Mouse (Mus musculus) yolk sac, embryonic 10.5 days (tissue): ENCODE measurements around the gene Trappc3.

Experiments used
- DNase-seq: peaks from one replicate; pipeline ENCODE4 v3.0.0-alpha.2; 2017; ENCODE audit warnings: low spot score

Gene Trappc3

DNA sequence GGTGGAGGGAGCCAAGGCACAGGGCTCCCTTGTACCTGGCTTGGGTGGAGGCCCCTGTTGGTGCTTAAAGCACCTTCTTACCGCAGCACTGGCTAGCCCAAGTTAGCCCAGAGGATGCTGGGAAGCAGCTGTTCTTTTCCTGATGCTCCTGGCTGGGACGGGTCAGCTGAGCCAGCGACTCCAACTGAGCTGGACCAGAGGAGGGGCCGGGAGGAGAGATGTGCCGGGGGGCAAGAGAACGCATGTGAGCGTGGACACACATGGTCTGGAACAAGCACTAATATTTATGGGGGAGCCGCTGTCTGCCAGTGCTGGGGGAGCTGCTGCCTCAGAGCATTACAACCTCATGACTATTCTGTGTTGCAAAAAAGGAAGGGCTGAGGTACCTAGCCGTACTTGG, 16.8 kb downstream of the Trappc3 start:
- no peak for DNase-seq

DNA sequence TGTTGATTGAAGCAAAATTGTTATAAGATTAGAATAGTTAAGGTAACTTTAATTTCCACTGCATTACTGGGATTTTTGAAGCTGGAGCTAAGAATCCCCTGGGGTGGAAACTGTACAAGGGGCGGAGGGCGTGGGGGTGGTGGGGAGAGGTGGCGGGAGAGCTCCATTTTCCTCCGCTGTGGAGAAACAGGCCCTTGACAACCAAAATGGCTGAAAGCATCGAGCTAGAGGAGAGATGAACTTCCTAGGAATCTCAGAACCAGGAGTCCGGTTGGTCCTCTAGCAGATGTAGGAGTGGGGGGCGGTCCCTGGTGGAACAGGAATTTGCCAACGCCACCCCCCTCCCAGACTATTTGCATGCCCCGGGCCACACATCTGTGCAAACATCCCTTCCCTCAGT, 19.6 kb downstream of the Trappc3 start:
- DNase-seq: no peak

DNA sequence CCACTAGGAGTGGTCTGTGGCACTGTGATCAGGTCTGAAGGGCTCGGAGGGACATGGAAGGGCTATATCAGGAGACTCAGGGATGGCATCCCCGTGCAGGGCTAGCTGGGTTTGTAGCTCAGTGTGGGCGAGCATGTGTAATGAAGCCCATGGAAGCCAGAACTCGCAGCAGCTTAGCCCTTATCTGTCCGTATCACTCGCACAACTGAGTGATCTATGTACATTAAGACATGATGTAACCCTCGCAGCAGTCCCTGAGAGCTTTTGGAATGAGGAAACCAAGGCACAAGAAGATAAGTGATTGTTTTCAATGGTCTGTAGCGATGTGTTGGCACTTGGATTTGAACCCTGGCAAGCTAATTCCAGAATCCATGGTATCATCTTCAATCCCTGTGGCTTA, 21.5 kb downstream of the Trappc3 start:
- DNase-seq: no peak

DNA sequence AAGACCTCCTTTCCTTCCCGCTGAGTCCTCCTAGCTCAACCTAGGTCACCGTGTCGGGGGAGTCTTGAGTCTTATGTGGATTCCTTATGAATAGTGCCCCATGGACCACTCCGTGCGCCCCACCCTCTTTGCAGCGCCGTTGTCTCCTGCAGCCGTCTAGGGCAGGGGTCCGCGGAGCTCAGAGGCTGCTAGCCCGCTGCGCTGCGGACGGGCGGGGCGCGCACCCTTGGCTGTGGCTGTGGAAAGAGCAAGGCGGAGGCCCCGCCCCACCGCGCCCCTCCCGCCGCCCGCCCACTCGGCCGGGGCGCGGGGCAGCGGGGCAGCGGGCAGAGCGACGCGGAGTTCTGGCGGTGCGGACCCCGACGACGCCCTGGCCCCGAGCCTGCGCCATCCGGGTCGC, 24.4 kb downstream of the Trappc3 start, which contains the start of gene Col8a2:
Col8a2 (plus strand) TSS at position 302 of the 400 bp plus-strand sequence.
- no peak for DNase-seq

DNA sequence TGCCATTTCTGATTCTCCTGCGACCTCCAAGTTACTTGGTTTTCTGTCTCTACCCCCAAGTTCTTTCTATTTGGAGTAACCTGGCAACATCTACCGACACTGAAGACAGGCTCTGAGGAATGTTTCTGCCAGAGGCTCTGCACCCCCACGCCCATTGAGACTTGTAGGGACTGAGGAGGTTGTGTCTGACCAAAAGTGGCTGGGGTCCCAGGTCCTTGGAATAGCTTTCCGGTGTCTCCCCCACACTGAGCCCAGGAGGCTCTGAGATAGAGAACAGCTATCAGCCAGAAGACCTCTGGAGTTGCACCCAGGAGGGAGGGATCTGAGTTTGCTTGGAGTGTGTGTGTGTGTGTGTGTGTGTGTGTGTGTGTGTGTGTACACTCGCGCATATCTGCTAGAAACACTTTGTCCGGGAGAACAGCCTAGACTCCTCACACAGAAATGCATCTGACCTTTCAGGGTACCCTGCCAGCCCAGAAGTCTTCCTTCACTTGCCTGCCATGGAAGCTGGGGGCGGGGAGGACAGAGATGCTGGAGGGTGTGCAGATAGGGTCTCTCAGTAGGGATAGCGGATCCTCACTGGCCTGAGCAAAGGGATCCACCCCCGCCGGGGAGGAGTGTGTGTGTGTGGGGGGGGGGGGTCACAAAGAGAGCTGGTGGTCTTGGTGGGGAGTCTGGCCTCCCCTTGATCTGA, 25.3 kb downstream of the Trappc3 start:
- no peak for DNase-seq

DNA sequence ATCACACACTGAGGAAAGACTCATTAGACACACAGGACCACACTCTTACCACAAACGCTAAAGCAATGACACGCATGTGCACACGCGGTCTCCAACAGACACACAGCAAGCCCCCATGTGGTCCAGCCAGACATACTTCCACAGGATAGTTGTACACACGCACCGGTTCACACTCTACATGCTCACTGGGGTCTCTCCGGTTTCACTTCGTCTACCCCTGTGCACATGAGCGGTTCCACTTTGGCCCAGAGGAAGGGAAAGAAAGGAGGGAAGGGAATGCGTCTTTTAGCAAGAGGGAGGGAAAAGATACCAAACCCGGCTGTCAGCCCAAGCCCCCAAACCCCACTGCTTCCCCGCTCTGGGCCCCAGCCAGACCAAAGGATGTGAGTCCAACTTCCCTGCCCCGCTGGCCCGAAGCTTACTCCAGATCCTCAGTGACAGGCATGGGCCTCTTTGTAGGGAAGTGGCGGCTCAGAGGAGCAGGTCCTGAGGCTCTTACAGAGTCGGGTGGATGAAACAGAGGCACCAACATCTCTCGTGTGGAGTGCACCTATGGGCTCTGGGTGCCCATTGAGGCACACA, 26.1 kb downstream of the Trappc3 start:
- DNase-seq: no peak

DNA sequence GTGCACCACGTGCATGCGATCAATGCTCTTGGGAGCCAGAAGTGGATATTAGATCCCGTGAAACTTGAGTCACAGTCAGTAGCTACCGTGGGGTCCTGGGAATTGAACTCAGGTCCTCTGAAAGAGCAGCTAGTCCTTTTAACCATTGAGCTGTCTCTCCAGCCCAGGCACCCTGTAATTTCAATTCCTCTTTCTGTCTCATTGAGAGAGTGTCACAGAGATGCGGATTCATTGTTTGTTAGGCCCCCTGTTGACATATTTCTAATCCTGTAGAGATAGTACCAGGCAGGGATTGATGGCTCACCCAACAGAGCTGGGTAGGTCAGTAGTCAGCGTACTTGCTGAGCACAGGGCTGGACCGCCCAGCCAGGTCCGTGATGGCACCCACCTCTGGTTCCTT, 28.2 kb downstream of the Trappc3 start:
- no peak for DNase-seq

DNA sequence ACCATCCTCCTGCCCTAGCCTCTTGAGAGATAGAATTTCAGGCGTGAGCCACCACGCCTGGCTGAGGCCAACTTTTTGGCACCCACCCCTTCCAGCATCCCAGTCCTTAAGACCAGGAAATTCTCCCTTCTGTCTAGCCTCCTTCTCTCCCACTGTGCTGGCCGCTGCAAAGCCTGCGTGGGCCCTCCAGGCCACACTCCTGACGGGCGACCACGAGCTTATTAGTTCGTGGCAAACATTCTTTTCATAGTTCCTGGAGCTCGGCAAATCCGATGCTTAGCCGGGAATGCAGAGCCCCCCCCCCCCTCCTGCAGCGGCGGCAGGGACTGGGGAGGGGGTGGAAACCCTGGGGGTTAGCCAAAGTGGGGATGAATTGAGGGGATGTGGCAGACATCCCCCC, 29.1 kb downstream of the Trappc3 start:
- DNase-seq: no peak

DNA sequence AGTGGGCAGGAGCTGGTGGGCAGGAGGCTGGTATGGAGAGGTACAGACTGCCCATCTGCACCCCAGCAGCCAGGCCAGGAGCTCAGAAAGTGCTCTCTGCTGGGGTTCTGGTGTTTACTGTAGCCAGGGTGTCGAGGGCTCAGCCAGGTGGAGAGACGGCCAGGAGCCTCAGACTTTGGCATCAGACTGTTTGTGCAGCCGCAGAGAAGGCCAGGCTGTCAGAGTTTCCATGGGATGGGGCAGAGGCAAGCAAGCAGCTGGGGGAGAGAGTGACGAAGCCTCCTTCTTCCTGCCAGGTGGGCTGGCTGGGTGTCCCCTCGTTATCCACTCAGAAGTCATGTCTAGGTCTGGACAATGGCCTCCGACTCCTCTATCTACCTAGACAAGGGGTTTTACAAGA, 33.0 kb downstream of the Trappc3 start:
- DNase-seq: no peak

DNA sequence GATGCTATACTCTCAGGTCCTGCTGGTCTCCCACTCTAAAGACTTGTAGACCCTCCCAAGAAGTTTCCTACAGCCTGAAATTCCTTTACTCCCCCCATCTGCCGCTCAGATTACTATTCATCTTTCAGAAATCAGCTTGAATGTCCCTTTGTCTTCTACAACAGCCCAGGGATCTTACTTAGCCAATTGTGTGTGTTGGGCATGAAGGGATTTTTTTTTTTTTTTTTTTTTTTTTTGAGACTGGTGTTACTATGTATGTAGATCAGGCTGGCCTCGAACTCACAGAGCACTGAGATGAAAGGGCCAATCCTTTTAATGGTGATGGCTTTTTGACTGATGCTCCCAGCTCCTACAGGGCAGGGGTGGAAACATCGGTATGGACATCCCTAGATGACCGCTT, 33.8 kb downstream of the Trappc3 start:
- DNase-seq: no peak

DNA sequence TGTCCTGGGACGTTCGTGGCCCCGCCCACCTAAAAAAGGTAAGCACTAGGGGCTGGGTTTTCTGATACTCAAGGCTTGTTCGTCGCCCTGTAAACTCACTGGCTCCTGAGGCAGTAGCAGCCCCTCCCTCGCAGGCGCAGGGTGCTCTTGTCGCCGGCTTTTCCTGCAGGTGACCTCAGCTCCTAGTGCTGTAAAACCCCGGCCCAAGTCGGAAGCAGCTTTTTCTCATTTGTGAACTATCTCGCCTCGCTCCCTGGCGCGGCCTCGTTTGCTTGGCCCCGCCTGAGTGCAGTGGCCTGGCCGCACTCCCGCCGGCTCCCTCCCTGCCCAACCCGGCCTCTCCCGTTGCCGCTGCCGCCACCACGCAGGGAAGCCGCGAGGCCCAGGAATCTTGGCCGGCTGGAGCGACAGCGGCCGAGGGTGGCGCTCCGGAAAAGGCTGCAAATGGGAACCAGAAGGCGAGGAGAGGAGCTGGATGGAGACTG, 34.5 kb downstream of the Trappc3 start:
- DNase-seq: no peak

DNA sequence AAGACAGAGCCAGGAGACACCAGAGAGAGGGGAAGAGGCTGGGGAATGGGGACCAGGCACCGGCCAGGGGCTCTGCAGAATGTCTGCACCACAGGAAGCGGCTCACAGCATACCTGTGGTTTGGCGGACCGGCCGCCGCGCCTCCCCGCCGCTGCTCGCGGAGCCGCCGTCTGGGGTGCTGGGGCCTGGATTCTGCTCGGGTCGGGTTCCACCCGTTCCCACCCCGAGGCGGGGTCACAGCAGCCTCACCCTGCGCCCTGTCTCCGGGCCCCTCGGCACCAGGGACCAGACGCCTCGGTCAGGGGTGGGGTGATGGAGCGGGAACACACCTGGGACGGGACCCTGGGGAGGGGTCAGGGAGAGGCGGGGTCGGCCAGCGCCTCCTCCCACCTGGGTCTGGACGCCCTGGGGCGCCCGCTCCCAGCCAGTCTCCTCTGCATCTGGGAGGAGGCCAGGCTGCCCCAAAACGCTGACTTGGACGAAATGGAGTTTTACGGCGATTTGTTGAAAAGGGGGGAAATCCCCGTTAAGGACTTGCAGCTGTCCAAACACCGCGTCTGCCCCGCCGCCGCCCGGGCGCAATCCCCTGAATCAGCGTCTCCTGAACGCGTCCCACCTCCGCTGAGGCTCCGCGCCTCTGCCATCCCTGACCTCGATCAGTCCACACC, 38.9 kb downstream of the Trappc3 start:
- no peak for DNase-seq

DNA sequence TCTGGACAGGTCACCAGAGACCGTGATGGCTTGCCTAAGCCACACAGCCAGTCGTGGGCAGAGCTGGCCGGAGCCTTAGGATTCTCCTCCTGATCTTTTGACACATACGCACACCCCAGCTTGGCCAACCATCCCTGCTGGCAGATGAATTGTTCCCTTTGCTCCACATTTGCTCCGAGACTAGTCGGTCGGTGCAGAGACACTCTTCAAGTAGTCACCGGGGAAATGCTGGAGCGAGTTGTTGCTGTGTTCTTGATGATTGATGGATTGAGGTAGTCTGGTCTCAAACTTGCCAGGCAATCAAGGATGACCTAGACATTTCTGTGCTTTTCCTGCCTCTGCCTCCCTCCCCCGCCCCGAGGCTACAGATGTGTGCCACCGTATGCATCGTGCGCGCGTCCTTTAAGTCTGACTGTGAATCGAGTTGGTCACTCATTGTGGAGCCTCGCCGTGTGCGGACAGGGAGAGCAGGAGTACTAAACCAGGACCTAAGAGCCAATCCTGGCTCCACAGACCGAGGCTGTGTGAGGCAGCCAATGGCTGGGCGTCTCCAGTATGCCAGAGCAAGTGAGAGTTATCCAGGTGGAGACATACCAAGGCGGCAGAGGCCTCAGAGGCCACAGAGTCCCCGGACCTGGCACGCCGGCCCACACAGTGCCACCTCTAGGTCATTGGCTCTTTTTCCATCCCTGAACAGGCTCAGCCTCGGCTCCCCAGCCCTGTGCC, 39.6 kb downstream of the Trappc3 start:
- DNase-seq: no peak

DNA sequence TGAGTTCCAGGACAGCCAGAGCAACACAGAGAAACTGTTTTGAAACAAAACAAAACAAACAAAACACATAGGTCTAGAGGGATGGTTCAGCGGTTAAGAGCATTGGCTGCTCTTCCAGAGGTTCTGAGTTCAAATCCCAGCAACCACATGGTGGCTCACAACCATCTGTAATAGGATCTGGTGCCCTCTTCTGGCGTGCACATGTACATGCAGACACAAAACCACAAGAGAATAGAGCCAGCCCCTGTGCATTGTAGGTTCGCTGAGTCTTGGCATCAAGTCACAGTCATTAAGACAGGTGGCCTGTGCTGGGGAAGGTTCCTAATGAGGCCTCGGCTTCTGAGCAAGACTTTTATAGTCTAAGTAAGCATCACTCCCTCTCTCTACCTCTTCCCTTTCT, 41.8 kb downstream of the Trappc3 start:
- no peak for DNase-seq

DNA sequence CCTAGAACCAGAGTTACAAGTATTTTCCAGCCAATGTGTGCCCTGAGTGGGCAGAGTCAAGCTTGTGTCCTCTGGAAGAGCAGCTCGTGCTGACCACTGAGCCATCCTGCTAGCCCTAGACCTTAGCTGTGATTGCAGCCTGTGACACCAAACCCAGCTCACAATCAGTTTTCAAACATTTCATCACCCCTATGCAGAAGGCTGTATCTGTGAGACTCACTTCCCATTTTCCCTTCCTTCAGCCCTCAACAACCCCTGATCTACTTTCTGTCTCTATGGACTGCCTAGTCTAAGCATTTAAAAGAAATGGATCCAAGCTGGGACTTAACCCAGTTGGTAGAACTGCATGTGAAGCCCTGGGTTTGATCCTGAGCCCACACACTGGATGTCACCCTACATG, 43.3 kb downstream of the Trappc3 start:
- no peak for DNase-seq

DNA sequence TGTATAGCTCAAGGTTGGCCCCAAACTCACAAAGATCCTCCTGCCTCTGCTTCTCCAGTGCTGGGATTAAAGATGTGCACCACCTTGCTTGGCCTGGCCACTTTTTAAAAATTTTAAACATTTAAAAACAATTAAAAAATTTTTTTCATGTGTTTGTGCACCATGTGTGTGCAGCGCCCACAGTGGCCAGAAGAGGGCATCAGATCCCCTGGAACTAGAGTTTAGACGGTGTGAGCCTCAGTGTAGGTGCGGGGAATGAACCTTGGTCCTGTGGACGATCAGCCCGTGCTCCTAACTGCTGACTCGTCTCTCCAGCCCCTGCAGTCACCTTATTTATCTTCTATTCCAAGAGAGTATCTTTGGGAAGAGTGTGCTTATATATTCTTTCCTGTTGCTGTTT, 43.9 kb downstream of the Trappc3 start:
- DNase-seq: no peak

DNA sequence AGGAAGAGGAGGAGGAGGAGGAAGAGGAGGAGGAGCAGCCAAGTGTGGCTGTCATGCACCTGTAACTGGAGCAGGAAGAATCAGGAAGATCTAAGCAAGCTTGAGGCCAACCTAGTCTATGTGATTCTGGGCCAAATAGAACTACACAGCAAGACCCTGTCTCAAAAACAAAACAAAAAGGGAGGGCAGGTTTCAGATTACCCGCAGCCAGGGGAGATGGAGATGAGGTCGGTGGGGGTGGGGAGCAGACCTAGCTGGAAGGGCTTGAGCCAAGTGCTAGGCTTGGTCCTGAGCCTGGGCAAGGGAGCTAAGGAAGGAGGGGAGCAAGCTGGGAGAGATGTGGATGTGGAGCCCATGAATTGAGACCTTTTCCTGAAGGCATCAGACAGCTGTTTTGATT, 44.7 kb downstream of the Trappc3 start:
- DNase-seq: no peak

DNA sequence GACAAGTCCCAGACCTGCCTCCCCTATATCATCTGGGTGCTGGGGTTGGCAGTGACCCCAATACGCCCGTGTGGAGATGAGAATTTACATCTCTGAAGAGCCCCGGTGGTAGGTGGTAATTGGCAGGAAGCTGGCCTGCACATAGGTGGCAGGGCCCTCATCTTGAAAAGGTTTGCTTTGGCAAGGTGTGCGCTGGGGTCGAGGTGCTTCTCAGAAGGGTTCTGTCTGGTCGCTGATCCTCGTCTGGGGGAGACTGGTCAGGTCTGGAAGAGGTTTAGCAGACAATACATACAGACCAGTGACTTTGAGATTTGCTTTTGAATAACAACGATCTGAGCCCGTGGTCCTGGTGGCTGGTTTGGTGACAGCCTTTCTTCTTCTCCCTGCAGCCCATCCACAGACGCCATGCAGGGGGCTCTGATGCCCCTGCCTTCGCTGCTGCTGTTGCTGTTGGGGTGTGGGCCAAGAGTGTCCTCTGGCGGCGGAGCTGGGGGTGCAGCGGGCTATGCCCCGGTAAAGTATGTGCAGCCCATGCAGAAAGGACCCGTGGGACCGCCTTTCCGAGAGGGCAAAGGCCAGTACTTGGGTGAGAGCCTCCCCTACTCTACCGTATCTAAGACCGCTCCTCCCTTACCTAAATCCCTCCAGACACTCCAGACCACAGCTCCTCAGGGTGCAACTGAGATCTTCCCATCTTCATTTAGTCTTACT, 47.2 kb downstream of the Trappc3 start:
- no peak for DNase-seq

DNA sequence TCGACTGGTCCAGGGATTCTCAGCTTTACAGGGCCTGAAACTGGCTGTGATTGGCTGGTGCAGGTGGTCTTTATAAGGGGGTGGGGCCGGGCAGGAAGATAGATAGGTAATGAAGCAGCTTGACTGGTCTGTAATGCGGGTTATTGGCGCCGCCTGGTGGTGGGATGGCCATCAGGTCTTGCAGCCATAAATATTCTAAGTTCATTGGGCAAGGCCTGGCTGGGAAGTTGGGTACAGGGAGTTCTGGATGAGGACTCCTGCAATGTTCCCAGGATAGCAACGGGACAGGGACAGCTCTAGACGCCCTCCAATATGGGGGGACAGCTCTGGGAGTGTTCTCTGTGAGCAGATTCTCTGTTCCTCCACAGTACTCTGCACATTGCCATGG, 47.8 kb downstream of the Trappc3 start:
- DNase-seq: peak; percentile 84

DNA sequence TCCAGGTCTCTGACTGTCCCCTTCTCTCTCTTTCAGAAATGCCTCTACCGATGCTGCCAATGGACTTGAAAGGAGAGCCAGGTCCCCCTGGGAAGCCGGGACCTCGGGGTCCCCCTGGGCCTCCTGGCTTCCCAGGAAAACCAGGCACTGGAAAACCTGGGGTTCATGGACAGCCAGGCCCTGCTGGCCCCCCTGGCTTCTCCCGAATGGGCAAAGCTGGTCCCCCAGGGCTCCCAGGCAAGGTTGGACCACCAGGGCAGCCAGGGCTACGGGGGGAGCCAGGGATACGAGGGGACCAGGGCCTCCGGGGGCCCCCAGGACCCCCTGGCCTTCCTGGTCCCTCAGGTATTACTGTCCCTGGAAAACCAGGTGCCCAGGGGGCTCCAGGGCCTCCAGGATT, 48.2 kb downstream of the Trappc3 start:
- no peak for DNase-seq

DNA sequence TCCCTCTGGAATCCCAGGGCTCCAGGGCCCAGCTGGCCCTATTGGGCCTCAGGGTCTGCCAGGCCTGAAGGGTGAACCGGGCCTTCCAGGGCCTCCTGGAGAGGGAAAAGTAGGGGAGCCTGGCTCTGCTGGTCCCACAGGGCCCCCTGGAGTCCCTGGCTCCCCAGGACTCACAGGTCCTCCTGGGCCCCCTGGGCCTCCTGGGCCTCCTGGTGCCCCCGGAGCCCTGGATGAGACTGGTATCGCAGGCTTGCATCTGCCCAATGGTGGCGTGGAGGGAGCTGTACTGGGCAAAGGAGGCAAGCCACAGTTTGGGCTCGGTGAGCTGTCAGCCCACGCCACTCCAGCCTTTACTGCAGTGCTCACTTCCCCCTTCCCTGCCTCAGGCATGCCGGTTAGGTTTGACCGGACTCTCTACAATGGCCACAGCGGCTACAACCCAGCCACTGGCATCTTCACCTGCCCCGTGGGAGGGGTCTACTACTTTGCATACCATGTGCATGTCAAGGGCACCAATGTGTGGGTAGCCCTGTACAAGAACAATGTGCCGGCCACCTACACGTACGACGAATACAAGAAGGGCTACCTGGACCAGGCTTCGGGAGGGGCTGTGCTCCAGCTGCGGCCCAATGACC, 49.6 kb downstream of the Trappc3 start:
- no peak for DNase-seq

DNA sequence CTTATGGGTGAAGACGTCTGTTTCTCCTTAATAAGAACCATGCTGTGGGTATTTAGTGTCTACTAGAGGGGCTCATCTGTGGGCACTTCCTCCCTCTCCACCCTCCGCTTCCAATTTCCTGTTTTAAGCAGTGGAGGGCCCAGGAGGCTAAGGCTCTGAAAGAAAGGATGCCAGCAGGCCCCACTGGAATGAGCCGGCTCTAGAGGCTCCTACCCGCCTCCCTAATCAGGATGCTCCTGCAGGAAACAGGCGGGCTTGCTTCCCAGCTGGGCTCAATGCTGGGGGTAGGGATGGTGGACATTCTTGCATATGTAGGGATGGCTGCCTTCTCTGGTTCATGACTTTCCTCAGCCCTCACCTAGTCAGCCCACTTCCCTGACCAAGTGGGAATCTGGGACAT, 51.1 kb downstream of the Trappc3 start:
- no peak for DNase-seq
